Mouse (Mus musculus) embryonic facial prominence, embryonic 13.5 days (tissue): Measurements from ENCODE around the gene Psmd5. TPM values are rescaled to one million over a fixed set of nuclear protein-coding genes. Genes with fewer than 3 reads are reported as not detected.

ENCODE experiments used
- ATAC-seq: fragments of 200-750 bp; cut with Nextera tagmentation; 2 replicates; pipeline ENCODE4 v1.8.0; 2017; ENCODE audit warnings: low read depth; ENCODE audit not compliant: insufficient number of reproducible peaks, insufficient read depth, low FRiP score, low TSS enrichment
- H3K27ac ChIP-seq: fragments of 300-500 bp; sonication (generic); 2 replicates; pipeline ENCODE4 v1.5.1; 2015; ENCODE audit warnings: moderate library complexity, mild to moderate bottlenecking, inconsistent platforms
- H3K27me3 ChIP-seq: fragments of 300-500 bp; sonication (generic); 2 replicates; pipeline ENCODE4 v1.6.1; 2015; ENCODE audit warnings: mild to moderate bottlenecking, inconsistent platforms
- H3K36me3 ChIP-seq: fragments of 300-500 bp; sonication (generic); 2 replicates; pipeline ENCODE4 v1.6.1; 2015; ENCODE audit warnings: mild to moderate bottlenecking, inconsistent platforms
- H3K4me1 ChIP-seq: fragments of 300-500 bp; sonication (generic); 2 replicates; pipeline ENCODE4 v1.6.1; 2015; ENCODE audit warnings: inconsistent platforms
- H3K4me2 ChIP-seq: fragments of 300-500 bp; sonication (generic); 2 replicates; pipeline ENCODE4 v1.6.1; 2015; ENCODE audit warnings: moderate library complexity, mild to moderate bottlenecking, inconsistent platforms
- H3K4me3 ChIP-seq: fragments of 300-500 bp; sonication (generic); 2 replicates; pipeline ENCODE4 v1.5.1; 2015; ENCODE audit warnings: mild to moderate bottlenecking, inconsistent platforms
- H3K9ac ChIP-seq: fragments of 300-500 bp; sonication (generic); 2 replicates; pipeline ENCODE4 v1.6.1; 2015; ENCODE audit warnings: mild to moderate bottlenecking, inconsistent platforms
- H3K9me3 ChIP-seq: fragments of 300-500 bp; sonication (generic); 2 replicates; pipeline ENCODE4 v1.6.1; 2016; ENCODE audit warnings: inconsistent platforms
- WGBS: fragments of 180-500 bp; shearing (Covaris S2); methylation state at CpG from one replicate; pipeline ENCODE4 v1.1.7; 2015; ENCODE audit warnings: mixed read lengths; 5-methylcytosine and 5-hydroxymethylcytosine counted together
- polyA plus RNA-seq: library from polyadenylated mRNA; unstranded; fragments of >200 nt; fragmentation: Nextera tagmentation; extraction: Ambion mirVana; gene quantifications from 2 replicates; pipeline ENCODE4 v1.2.1, GENCODE M21; 2015

Psmd5 gene
- polyA plus RNA-seq, 1 experiment from 2014 or later = 101 TPM

DNA sequence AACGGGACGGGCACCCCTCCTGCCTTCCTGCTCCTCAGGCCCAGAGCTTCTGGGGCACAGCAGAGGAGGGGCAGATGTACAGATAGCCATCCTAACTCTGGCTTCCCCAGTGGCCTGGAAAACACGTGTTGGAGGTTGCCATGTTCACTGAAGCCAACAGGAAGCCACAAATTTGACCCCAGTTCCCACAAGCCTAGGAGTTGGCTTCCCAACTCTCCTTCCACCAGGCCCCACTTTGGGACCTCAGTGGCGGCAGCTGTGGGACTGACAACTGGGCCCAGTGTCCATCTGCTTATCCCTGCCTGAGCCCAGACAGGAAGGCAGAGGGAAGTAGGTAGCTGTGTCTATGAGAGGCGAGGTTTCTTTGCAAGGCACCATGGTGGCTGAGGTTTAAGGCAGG is 19.2 kb upstream of the Psmd5 start:
- Histone ChIP-seq H3K4me3 (no peak overlapping the region), H3K9me3 (no peaks in the 10 kb centered on the region), H3K27ac (no peak overlapping the region), H3K27me3 (no peaks in the 10 kb centered on the region), H3K4me2 (no peak overlapping the region), H3K9ac (0 out of 2 replicates have a peak overlapping the region, but pooled peaks have one; percentile 21), H3K4me1 (no peaks in the 10 kb centered on the region), H3K36me3 (no peaks in the 10 kb centered on the region)
- no peak for ATAC-seq
- 68% methylated on average over 5 of the region's 5 CpGs for WGBS

GRCm38 (mm10) chr2:34884186-34884585 is 9.4 kb upstream of the Psmd5 start:
- Histone ChIP-seq H3K4me2 (no peak overlapping the region), H3K4me1 (no peaks in the 10 kb centered on the region), H3K27ac (no peak overlapping the region), H3K9me3 (no peaks in the 10 kb centered on the region), H3K36me3 (no peaks in the 10 kb centered on the region), H3K27me3 (peaks cover 3% of the 10 kb centered on the region; the same call in 1 of the 2 replicates), H3K4me3 (no peak overlapping the region), H3K9ac (no peak overlapping the region)
- WGBS = 58% methylated on average over 2 of the region's 2 CpGs
- ATAC-seq = no peak

GRCm38 (mm10) chr2:34883190-34883589 is 8.4 kb upstream of the Psmd5 start:
- ATAC-seq = no peak
- Histone ChIP-seq H3K27me3 (peaks cover 9% of the 10 kb centered on the region; the same call in 1 of the 2 replicates), H3K4me2 (no peak overlapping the region), H3K4me1 (no peaks in the 10 kb centered on the region), H3K4me3 (no peak overlapping the region), H3K9ac (no peak overlapping the region), H3K27ac (no peak overlapping the region), H3K9me3 (no peaks in the 10 kb centered on the region), H3K36me3 (no peaks in the 10 kb centered on the region)
- 49% methylated on average over 5 of the region's 5 CpGs for WGBS

DNA sequence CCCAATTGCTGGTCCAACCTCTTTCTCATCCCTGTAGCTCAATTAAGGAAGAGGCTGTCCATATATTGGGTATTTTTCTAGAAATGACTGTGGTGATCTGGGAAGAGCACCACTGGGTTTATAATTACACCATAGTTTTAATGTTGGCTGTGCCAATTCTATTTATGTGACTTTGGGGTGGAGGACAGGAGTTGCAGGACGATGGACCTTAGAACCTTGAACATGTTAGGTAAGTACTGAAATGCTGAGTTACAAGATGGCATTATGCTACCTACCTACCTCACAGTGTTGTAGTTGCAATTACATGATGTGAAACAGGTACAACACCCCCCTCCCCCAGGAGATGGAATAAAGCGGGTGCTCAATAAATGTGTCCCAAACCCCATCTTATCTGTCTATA is 8.0 kb upstream of the Psmd5 start:
- Histone ChIP-seq H3K27me3 (peaks cover 13% of the 10 kb centered on the region; the same call in 1 of the 2 replicates), H3K9ac (no peak overlapping the region), H3K4me1 (no peaks in the 10 kb centered on the region), H3K4me2 (no peak overlapping the region), H3K4me3 (no peak overlapping the region), H3K36me3 (no peaks in the 10 kb centered on the region), H3K27ac (no peak overlapping the region), H3K9me3 (no peaks in the 10 kb centered on the region)
- ATAC-seq = no peak
- 97% methylated on average over 2 of the region's 2 CpGs for WGBS

DNA sequence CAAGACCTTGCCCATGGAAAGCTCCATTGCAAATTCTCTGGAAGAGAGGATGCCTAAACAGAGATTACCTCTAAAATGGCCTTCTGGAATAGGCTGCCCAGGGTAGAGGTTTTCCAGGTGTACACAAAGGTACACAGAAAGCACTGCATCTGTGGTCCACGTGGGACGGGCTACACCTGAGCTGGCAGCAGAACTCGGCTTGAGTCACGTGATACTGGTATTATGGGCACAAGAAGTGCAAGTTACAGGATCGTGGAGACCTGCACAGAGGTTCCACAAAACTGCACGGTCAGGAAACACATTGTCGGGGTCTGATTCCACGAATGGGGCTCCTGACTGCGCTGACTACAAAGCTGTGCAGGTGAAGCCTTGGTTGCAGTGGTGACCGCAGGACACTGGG is 5.3 kb upstream of the Psmd5 start:
- no peak for ATAC-seq
- no peaks in the 10 kb centered on the region for H3K9me3 ChIP-seq
- H3K4me3 ChIP-seq = no peak overlapping the region
- 86% methylated on average over 10 of the region's 10 CpGs for WGBS
- H3K9ac ChIP-seq = no peak overlapping the region
- peaks cover 33% of the 10 kb centered on the region for H3K27me3 ChIP-seq
- no peaks in the 10 kb centered on the region for H3K4me1 ChIP-seq
- H3K27ac ChIP-seq = no peak overlapping the region
- H3K36me3 ChIP-seq = no peaks in the 10 kb centered on the region
- H3K4me2 ChIP-seq = no peak overlapping the region

DNA sequence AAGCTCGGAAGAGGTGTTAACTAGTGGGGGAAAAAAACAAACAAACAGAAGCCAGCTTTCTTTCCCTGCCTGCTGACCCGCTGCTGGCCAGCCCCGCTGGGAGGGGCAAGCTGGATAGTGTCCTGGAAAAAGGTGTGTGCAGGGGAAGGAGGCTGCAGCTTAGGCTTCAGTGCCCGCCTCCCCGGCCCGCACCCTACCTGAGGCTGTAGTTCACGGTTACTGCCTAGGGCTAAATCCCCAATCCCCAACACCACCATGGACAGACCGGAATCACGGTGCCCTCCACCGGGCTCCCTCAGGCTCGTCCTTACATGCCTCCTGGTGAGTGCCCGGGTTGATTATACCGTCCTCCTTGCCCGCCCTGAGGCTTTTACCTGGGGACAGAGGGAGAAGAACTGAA is 497 bp downstream of the Psmd5 start, which contains the start of gene Cutal:
Gene Cutal, plus strand, starts transcription at position 126 of the 400 bp plus-strand sequence.
- Histone ChIP-seq H3K4me2 (peak within 1 kb of the TSS; percentile 39), H3K27me3 (peaks cover 58% of the 10 kb centered on the region), H3K9ac (peak within 1 kb of the TSS; percentile 41; the same call in 1 of the 2 replicates)

GRCm38 (mm10) chr2:34870520-34871474 is 4.0 kb downstream of the Psmd5 start:
- Histone ChIP-seq H3K4me1 (peaks cover 28% of the 10 kb centered on the region), H3K27me3 (peaks cover 31% of the 10 kb centered on the region), H3K9ac (peak overlapping the region; percentile 96), H3K4me2 (peak overlapping the region; percentile 66), H3K27ac (peak overlapping the region; percentile 95), H3K4me3 (peak overlapping the region; percentile 86), H3K9me3 (no peaks in the 10 kb centered on the region), H3K36me3 (peaks cover 11% of the 10 kb centered on the region)
- peak; percentile 95 for ATAC-seq
- under 1% methylated on average over 67 of the region's 67 CpGs for WGBS

More for the DNA sequence above, 497 bp downstream of the Psmd5 start, which contains the start of gene Cutal:
- no peak within 1 kb of the TSS for H3K27ac ChIP-seq
- peak within 1 kb of the TSS; percentile 9; the same call in 1 of the 2 replicates for H3K4me3 ChIP-seq
- ATAC-seq = no peak
- no peaks in the 10 kb centered on the region for H3K9me3 ChIP-seq
- peaks cover 17% of the 10 kb centered on the region for H3K4me1 ChIP-seq
- WGBS = 4% methylated on average over 14 of the region's 14 CpGs
- no peaks in the 10 kb centered on the region for H3K36me3 ChIP-seq

GRCm38 (mm10) chr2:34869680-34870079 is 5.1 kb downstream of the Psmd5 start:
- H3K9ac ChIP-seq = peak overlapping the region; percentile 60

GRCm38 (mm10) chr2:34857728-34858127 is 17.0 kb downstream of the Psmd5 start:
- Histone ChIP-seq H3K9me3 (no peaks in the 10 kb centered on the region), H3K4me2 (no peak overlapping the region), H3K4me1 (no peaks in the 10 kb centered on the region), H3K27me3 (no peaks in the 10 kb centered on the region), H3K9ac (no peak overlapping the region), H3K4me3 (no peak overlapping the region), H3K27ac (no peak overlapping the region), H3K36me3 (peaks cover 88% of the 10 kb centered on the region)
- WGBS = 93% methylated on average over 8 of the region's 8 CpGs
- ATAC-seq = no peak

More at GRCm38 (mm10) chr2:34869680-34870079, 5.1 kb downstream of the Psmd5 start:
- H3K4me2 ChIP-seq = peak overlapping the region; percentile 66
- H3K36me3 ChIP-seq = peaks cover 22% of the 10 kb centered on the region
- WGBS = 44% methylated on average over 5 of the region's 5 CpGs
- ATAC-seq = no peak
- H3K27me3 ChIP-seq = peaks cover 25% of the 10 kb centered on the region
- no peaks in the 10 kb centered on the region for H3K9me3 ChIP-seq
- no peak overlapping the region for H3K27ac ChIP-seq
- H3K4me1 ChIP-seq = peaks cover 27% of the 10 kb centered on the region
- peak overlapping the region; percentile 86 for H3K4me3 ChIP-seq

DNA sequence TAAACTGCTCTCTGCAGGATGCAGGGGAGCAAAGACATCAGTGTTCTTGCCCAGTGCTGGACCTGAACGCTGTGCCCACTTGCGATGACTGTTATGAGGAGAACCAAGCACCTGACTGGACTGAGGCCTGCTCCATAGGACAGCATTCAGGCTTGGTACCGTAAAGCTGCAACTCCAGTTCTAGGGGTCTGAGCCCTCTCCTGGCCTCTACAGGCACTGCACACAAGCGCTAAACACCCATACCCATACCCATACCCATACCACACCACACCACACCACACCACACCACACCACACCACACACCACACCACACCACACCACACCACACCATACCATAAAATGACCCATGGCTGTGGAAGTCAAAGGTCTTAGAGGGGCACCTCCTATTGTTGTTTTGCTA is 19.5 kb downstream of the Psmd5 start:
- Histone ChIP-seq H3K9ac (no peak overlapping the region), H3K36me3 (peaks cover 96% of the 10 kb centered on the region), H3K4me2 (no peak overlapping the region), H3K27ac (no peak overlapping the region), H3K4me1 (no peaks in the 10 kb centered on the region), H3K4me3 (no peak overlapping the region), H3K27me3 (no peaks in the 10 kb centered on the region), H3K9me3 (no peaks in the 10 kb centered on the region)
- ATAC-seq = no peak
- WGBS = 98% methylated on average over 4 of the region's 4 CpGs

DNA sequence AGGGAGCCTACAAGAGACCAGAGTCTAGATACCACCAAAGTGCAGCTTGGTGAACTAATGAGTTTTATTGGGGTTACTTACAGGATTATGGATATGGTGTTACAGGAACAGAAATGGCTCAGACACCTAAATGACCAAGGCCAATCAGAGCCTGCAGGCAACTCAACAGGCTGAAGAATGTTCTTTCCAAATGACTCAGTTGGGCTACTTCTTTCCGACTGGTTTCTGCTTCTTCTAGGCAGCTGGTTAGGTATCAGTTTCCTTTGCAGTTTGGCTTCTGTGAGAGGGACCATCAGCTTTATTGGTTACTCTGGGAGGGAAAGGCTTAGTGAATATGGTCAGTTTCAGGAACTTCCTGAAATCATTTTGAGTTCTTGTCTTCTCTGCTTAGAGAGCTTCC is 27.1 kb downstream of the Psmd5 start:
- WGBS = 97% methylated on average over 1 of the region's 1 CpGs
- no peaks in the 10 kb centered on the region for H3K4me1 ChIP-seq
- H3K4me3 ChIP-seq = no peak overlapping the region
- no peaks in the 10 kb centered on the region for H3K9me3 ChIP-seq
- no peak overlapping the region for H3K9ac ChIP-seq
- no peak overlapping the region for H3K4me2 ChIP-seq
- no peak for ATAC-seq
- H3K36me3 ChIP-seq = peaks cover 38% of the 10 kb centered on the region
- H3K27ac ChIP-seq = no peak overlapping the region
- H3K27me3 ChIP-seq = no peaks in the 10 kb centered on the region
